Mouse (Mus musculus): Measurements from ENCODE around the gene Krtap4-7.

- TF ChIP-seq MYOD1 (IDR thresholded peaks at IDR 0.05; ENCODE audit: control insufficient read depth in 1 of 3, insufficient read length in 2 of 3, low read depth in 2 of 3) (no peak), E2F4 (IDR thresholded peaks at IDR 0.05; ENCODE audit: insufficient read depth) (no peak), TCF12 (IDR thresholded peaks at IDR 0.05; ENCODE audit: insufficient read depth, poor library complexity, severe bottlenecking) (no peak), POLR2A (IDR thresholded peaks at IDR 0.05; ENCODE audit: insufficient read length, low read depth) (no peak), CEBPB (IDR thresholded peaks at IDR 0.05; ENCODE audit: insufficient read depth, poor library complexity, severe bottlenecking) (no peak), POLR2AphosphoS2 (IDR thresholded peaks at IDR 0.05; ENCODE audit: insufficient read length, low read depth) (no peak)
Measured at GRCm38 (mm10) chr11:99628138-99628537, 15.8 kb downstream of the Krtap4-7 start, which contains the start of gene Krtap4-1.

All from myocyte (in vitro differentiated cells).